Mouse (Mus musculus) forebrain, postnatal 0 days (tissue): ENCODE data around the gene Cuedc1. TPM values are rescaled to one million over a fixed set of nuclear protein-coding genes. Genes with fewer than 3 reads are reported as not detected.

Experiments used
- ATAC-seq: fragments of 200-750 bp; cut with Nextera tagmentation; 2 replicates; pipeline ENCODE4 v1.8.0; 2017; ENCODE audit warnings: mild to moderate bottlenecking, moderate library complexity
- DNase-seq: peaks from one replicate; pipeline ENCODE4 v3.0.0-alpha.2; 2015
- H3K27ac ChIP-seq: fragments of 300-500 bp; sonication (generic); 2 replicates; pipeline ENCODE4 v1.5.1; 2014; ENCODE audit warnings: low read depth, mild to moderate bottlenecking, antibody characterized with exemption, low read length, moderate library complexity, mixed read lengths
- H3K27me3 ChIP-seq: fragments of 300-500 bp; sonication (generic); 2 replicates; pipeline ENCODE4 v1.6.1; 2014; ENCODE audit warnings: mild to moderate bottlenecking, low read length, mixed read lengths; ENCODE audit not compliant: insufficient read depth
- H3K36me3 ChIP-seq: fragments of 300-500 bp; sonication (generic); 2 replicates; pipeline ENCODE4 v1.6.1; 2014; ENCODE audit warnings: mild to moderate bottlenecking, moderate library complexity; ENCODE audit not compliant: insufficient read depth
- H3K4me1 ChIP-seq: fragments of 300-500 bp; sonication (generic); 2 replicates; pipeline ENCODE4 v1.6.1; 2014; ENCODE audit warnings: antibody characterized with exemption; ENCODE audit not compliant: insufficient read depth
- H3K4me2 ChIP-seq: fragments of 300-500 bp; sonication (generic); 2 replicates; pipeline ENCODE4 v1.6.1; 2014; ENCODE audit warnings: low read depth, mild to moderate bottlenecking, moderate library complexity
- H3K4me3 ChIP-seq: fragments of 300-500 bp; sonication (generic); 2 replicates; pipeline ENCODE4 v1.5.1; 2014; ENCODE audit warnings: low read depth, low read length, mixed read lengths
- H3K9ac ChIP-seq: fragments of 300-500 bp; sonication (generic); 2 replicates; pipeline ENCODE4 v1.6.1; 2014; ENCODE audit warnings: mild to moderate bottlenecking
- H3K9me3 ChIP-seq: fragments of 300-500 bp; sonication (generic); 2 replicates; pipeline ENCODE4 v1.6.1; 2016; ENCODE audit warnings: low read length
- CTCF ChIP-seq: sonication (generic); IDR thresholded peaks from 2 replicates; pipeline ENCODE4 v1.5.1; 2016; ENCODE audit warnings: antibody characterized with exemption, control low read depth, low read depth
- WGBS: fragments of 180-500 bp; shearing (Covaris S2); extraction: QIAGEN DNeasy Blood & Tissue Kit; methylation state at CpG from one replicate; pipeline ENCODE4 v1.1.7; 2014; 5-methylcytosine and 5-hydroxymethylcytosine counted together
- polyA plus RNA-seq: library from polyadenylated mRNA; unstranded; fragments of >200 nt; fragmentation: Nextera tagmentation; extraction: Ambion mirVana; gene quantifications from 2 replicates; pipeline ENCODE4 v1.2.1, GENCODE M21; 2015
- total RNA-seq: library from RNA; depleted of rRNA; stranded (reverse); fragments of >200 nt; gene quantifications from 2 replicates; pipeline ENCODE4 v1.2.3, GENCODE M21; 2014

Cuedc1 gene
- total and polyA plus RNA-seq, 2 experiments from 2014 or later, result 34.6 to 34.7 TPM

DNA sequence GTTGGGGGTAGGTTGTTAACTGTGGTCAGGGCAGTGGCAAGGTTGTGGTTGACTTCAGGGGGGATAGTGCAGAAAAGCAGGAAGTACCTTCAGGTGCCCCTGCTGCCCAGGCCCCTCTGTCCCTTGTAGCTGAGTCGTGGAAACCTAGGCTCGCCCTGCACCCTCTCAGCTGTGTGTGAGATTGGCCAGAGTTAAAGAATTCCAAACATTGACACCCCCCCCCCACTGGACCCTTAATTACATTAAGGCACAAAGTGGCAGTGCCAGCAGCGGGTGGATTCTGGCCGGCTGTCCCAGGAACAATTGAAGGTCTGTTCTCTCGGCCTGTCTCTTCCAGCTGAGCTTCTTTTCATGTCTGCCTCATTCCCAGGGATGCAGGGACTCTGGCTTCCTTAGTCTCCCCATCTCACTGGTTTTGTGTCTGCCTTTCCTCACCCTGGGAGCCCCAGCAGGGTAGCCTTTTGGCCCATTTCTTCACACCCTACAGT is 28.5 kb downstream of the Cuedc1 start:
- no peak for TF ChIP-seq CTCF
- Histone ChIP-seq H3K4me1 (no peaks in the 10 kb centered on the region), H3K4me2 (no peak overlapping the region), H3K4me3 (no peak overlapping the region), H3K27me3 (no peaks in the 10 kb centered on the region), H3K9me3 (no peaks in the 10 kb centered on the region), H3K27ac (peak overlapping the region; percentile 45; the same call in 1 of the 2 replicates), H3K9ac (no peak overlapping the region), H3K36me3 (no peaks in the 10 kb centered on the region)
- 23% methylated on average over 5 of the region's 5 CpGs for WGBS
- DNase-seq (peak; percentile 47), ATAC-seq (peak; percentile 51)

- Histone ChIP-seq H3K9me3 (no peaks in the 10 kb centered on the region), H3K4me1 (no peaks in the 10 kb centered on the region), H3K4me3 (no peak overlapping the region), H3K27ac (no peak overlapping the region), H3K4me2 (no peak overlapping the region), H3K27me3 (no peaks in the 10 kb centered on the region), H3K36me3 (no peaks in the 10 kb centered on the region), H3K9ac (no peak overlapping the region)
- DNase-seq (no peak), ATAC-seq (no peak)
- no peak for TF ChIP-seq CTCF
- WGBS, result 93% methylated on average over 9 of the region's 9 CpGs
Observed at GRCm38 (mm10) chr11:88128461-88128860, 30.6 kb downstream of the Cuedc1 start.

- Histone ChIP-seq H3K27me3 (no peaks in the 10 kb centered on the region), H3K27ac (no peak overlapping the region), H3K36me3 (no peaks in the 10 kb centered on the region), H3K4me1 (no peaks in the 10 kb centered on the region), H3K4me2 (no peak overlapping the region), H3K9ac (no peak overlapping the region), H3K9me3 (no peaks in the 10 kb centered on the region), H3K4me3 (no peak overlapping the region)
- no peak for DNase-seq
- TF ChIP-seq CTCF, result no peak
- no peak for ATAC-seq
- WGBS, result 66% methylated on average over 3 of the region's 3 CpGs
Observed at GRCm38 (mm10) chr11:88129281-88129680, 31.4 kb downstream of the Cuedc1 start.

DNA sequence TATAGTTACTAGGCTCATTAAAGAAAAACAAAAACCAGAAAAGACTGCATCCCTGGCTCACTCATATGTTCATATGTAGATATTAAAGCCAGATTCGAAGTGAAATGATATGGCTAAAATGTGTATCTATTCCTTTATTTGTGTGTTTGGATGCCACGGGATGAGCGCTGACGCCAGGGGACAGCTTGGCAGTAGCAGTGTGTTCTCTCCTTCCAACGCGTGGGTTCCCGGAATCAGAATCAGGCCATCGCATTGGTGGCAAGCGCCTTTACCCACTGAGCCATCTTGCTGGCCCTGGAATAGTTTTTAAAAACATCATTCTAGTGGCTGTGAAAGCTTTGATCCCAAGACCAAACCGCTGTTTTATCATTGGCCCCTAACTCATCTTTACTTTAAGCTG is 32.1 kb downstream of the Cuedc1 start:
- H3K9me3 ChIP-seq, result no peaks in the 10 kb centered on the region
- no peaks in the 10 kb centered on the region for H3K4me1 ChIP-seq
- 85% methylated on average over 10 of the region's 10 CpGs for WGBS
- H3K4me2 ChIP-seq, result no peak overlapping the region
- no peak for ATAC-seq
- H3K9ac ChIP-seq, result no peak overlapping the region
- no peak overlapping the region for H3K27ac ChIP-seq
- H3K36me3 ChIP-seq, result no peaks in the 10 kb centered on the region
- no peaks in the 10 kb centered on the region for H3K27me3 ChIP-seq
- H3K4me3 ChIP-seq, result no peak overlapping the region
- TF ChIP-seq CTCF, result no peak
- no peak for DNase-seq

DNA sequence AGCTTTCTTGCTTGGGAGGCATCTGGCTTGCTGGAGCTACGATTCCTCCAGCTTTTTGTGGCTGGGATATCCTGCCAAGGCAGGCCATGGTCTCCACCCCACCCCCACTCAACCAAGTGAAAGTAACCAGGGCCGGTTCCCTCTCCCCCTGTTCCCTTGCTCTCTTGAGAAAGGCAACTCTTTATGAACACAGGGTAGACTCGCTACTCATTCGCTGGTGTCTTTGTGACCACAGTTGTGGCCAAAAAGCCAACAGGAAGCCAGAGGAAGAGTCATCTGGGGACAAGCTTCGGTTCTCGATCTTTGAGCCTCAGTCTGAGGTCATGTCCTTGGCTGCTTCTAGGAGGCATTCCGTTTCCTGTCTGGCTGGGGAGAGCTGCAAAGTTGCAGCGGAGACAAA is 34.0 kb downstream of the Cuedc1 start:
- Histone ChIP-seq H3K4me1 (no peaks in the 10 kb centered on the region), H3K9me3 (no peaks in the 10 kb centered on the region), H3K9ac (no peak overlapping the region), H3K36me3 (no peaks in the 10 kb centered on the region), H3K27me3 (no peaks in the 10 kb centered on the region), H3K4me3 (no peak overlapping the region), H3K27ac (no peak overlapping the region), H3K4me2 (no peak overlapping the region)
- no peak for TF ChIP-seq CTCF
- no peak for DNase-seq
- 79% methylated on average over 8 of the region's 8 CpGs for WGBS
- no peak for ATAC-seq

DNA sequence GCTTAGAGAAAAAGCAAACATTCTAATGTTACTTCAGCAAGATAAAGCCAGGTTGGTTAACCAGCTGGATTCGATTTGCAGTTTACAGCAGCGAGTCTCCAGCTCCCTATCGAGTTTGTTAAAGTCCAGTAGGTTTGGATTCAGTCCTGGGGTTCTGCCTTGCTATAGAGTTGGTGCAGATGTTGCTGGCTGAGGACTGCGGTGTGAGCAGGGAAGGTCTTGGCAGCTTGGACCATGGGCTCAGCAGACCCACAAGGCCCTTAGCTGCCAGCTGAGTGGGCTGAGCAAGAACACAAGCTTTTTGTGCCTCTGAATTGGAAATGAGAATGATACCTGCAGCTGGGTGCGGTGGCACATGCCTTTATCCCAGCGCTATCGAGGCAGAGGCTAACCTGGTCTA is 37.4 kb downstream of the Cuedc1 start:
- H3K9me3 ChIP-seq, result no peaks in the 10 kb centered on the region
- H3K27me3 ChIP-seq, result no peaks in the 10 kb centered on the region
- no peak overlapping the region for H3K27ac ChIP-seq
- H3K36me3 ChIP-seq, result no peaks in the 10 kb centered on the region
- WGBS, result 62% methylated on average over 7 of the region's 7 CpGs
- H3K4me3 ChIP-seq, result no peak overlapping the region
- H3K4me1 ChIP-seq, result peaks cover 21% of the 10 kb centered on the region
- TF ChIP-seq CTCF, result no peak
- ATAC-seq (no peak), DNase-seq (no peak)
- H3K9ac ChIP-seq, result no peak overlapping the region
- H3K4me2 ChIP-seq, result no peak overlapping the region

GRCm38 (mm10) chr11:88137814-88138425 is 40.1 kb downstream of the Cuedc1 start:
- ATAC-seq (no peak), DNase-seq (no peak)
- Histone ChIP-seq H3K27me3 (no peaks in the 10 kb centered on the region), H3K36me3 (no peaks in the 10 kb centered on the region), H3K4me1 (peaks cover 26% of the 10 kb centered on the region), H3K4me2 (no peak overlapping the region), H3K9me3 (no peaks in the 10 kb centered on the region), H3K9ac (no peak overlapping the region), H3K4me3 (no peak overlapping the region), H3K27ac (peak overlapping the region; percentile 85)
- 59% methylated on average over 12 of the region's 12 CpGs for WGBS
- no peak for TF ChIP-seq CTCF
